Mouse (Mus musculus) embryonic facial prominence, embryonic 11.5 days (tissue): Measurements from ENCODE around the gene Dusp19. TPM values are rescaled to one million over a fixed set of nuclear protein-coding genes. Genes with fewer than 3 reads are reported as not detected.

ENCODE experiments used
- ATAC-seq: fragments of 200-750 bp; cut with Nextera tagmentation; replicated peaks from 2 replicates; pipeline ENCODE4 v1.8.0; 2017; ENCODE audit warnings: low read depth; ENCODE audit not compliant: insufficient number of reproducible peaks, low FRiP score, low TSS enrichment
- DNase-seq: peaks from one replicate; pipeline ENCODE4 v3.0.0-alpha.2; 2015; ENCODE audit warnings: low spot score
- H3K27ac ChIP-seq: fragments of 300-500 bp; sonication (generic); replicated peaks from 2 replicates; pipeline ENCODE4 v1.5.1; 2014; ENCODE audit warnings: mild to moderate bottlenecking, low read depth, low read length, control low read depth
- H3K27me3 ChIP-seq: fragments of 300-500 bp; sonication (generic); 2 replicates; pipeline ENCODE4 v1.6.1; 2014; ENCODE audit warnings: mild to moderate bottlenecking, low read length, moderate library complexity, mixed read lengths; ENCODE audit not compliant: control insufficient read depth, insufficient read depth
- H3K36me3 ChIP-seq: fragments of 300-500 bp; sonication (generic); replicated peaks from 2 replicates; pipeline ENCODE4 v1.6.1; 2014; ENCODE audit warnings: low read depth, mild to moderate bottlenecking, low read length, moderate library complexity, mixed read lengths; ENCODE audit not compliant: control insufficient read depth, insufficient read depth
- H3K4me1 ChIP-seq: fragments of 300-500 bp; sonication (generic); 2 replicates; pipeline ENCODE4 v1.6.1; 2014; ENCODE audit warnings: low read length, mixed read lengths; ENCODE audit not compliant: control insufficient read depth, insufficient read depth
- H3K4me2 ChIP-seq: fragments of 300-500 bp; sonication (generic); 2 replicates; pipeline ENCODE4 v1.6.1; 2014; ENCODE audit warnings: low read depth, mild to moderate bottlenecking, control low read depth, low read length, moderate library complexity
- H3K4me3 ChIP-seq: fragments of 300-500 bp; sonication (generic); 2 replicates; pipeline ENCODE4 v1.5.1; 2014; ENCODE audit warnings: low read depth, low read length, control low read depth
- H3K9ac ChIP-seq: fragments of 300-500 bp; sonication (generic); replicated peaks from 2 replicates; pipeline ENCODE4 v1.6.1; 2014; ENCODE audit warnings: mild to moderate bottlenecking, control low read depth, low read length
- H3K9me3 ChIP-seq: fragments of 300-500 bp; sonication (generic); replicated peaks from 2 replicates; pipeline ENCODE4 v1.6.1; 2016; ENCODE audit warnings: mild to moderate bottlenecking, low read length, inconsistent platforms, mixed read lengths; ENCODE audit not compliant: control insufficient read depth
- WGBS: fragments of 180-500 bp; shearing (Covaris S2); extraction: QIAGEN DNeasy Blood & Tissue Kit; methylation state at CpG from one replicate; pipeline ENCODE4 v1.1.7; 2014; 5-methylcytosine and 5-hydroxymethylcytosine counted together
- microRNA counts: library from miRNA; unstranded; fragments of <30 nt; microRNA quantifications from one replicate; lab custom pipeline; 2016
- microRNA-seq: library from miRNA; unstranded; fragments of <30 nt; microRNA quantifications from one replicate; pipeline ENCODE4, GENCODE M21; 2016; ENCODE audit warnings: borderline number of aligned reads
- polyA plus RNA-seq: library from polyadenylated mRNA; unstranded; fragments of >200 nt; fragmentation: Nextera tagmentation; extraction: Ambion mirVana; gene quantifications from 2 replicates; pipeline ENCODE4 v1.2.1, GENCODE M21; 2014

The Dusp19 gene
- polyA plus RNA-seq, 1 experiment from 2014 or later: 20.5 TPM

DNA sequence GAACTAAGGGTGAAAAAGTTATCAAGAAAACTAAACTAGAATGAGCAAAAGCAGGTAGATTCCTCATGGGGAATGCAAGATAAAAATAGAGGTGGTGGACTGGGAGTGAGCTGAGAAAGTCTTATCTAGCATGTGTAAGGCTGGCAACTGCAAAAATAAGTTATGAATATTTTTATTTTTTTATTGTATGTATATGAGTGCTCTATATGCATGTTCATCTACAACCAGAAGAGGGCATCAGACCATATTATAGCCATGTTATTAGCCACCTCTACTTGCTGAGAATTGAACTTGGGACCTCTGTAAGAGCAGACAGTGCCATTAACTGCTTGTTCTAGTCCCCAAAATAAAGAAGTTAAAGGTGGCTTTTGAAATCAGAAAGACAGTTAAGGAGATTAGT, 44.6 kb downstream of the Dusp19 start:
- Histone ChIP-seq H3K4me2 (no peak overlapping the region), H3K4me3 (no peak overlapping the region), H3K9me3 (no peaks in the 10 kb centered on the region), H3K36me3 (no peaks in the 10 kb centered on the region; the same call in 1 of the 2 replicates), H3K4me1 (no peaks in the 10 kb centered on the region), H3K27me3 (no peaks in the 10 kb centered on the region), H3K27ac (no peak overlapping the region), H3K9ac (no peak overlapping the region)
- DNase-seq (no peak), ATAC-seq (no peak)

- Histone ChIP-seq H3K4me3 (no peak overlapping the region), H3K9me3 (no peaks in the 10 kb centered on the region), H3K9ac (no peak overlapping the region), H3K36me3 (no peaks in the 10 kb centered on the region; the same call in 1 of the 2 replicates), H3K4me2 (no peak overlapping the region), H3K27me3 (no peaks in the 10 kb centered on the region), H3K4me1 (no peaks in the 10 kb centered on the region), H3K27ac (no peak overlapping the region)
- ATAC-seq (no peak), DNase-seq (no peak)
- WGBS: 99% methylated on average over 2 of the region's 2 CpGs
Observed at GRCm38 (mm10) chr2:80662682-80663081, 45.8 kb downstream of the Dusp19 start.

DNA sequence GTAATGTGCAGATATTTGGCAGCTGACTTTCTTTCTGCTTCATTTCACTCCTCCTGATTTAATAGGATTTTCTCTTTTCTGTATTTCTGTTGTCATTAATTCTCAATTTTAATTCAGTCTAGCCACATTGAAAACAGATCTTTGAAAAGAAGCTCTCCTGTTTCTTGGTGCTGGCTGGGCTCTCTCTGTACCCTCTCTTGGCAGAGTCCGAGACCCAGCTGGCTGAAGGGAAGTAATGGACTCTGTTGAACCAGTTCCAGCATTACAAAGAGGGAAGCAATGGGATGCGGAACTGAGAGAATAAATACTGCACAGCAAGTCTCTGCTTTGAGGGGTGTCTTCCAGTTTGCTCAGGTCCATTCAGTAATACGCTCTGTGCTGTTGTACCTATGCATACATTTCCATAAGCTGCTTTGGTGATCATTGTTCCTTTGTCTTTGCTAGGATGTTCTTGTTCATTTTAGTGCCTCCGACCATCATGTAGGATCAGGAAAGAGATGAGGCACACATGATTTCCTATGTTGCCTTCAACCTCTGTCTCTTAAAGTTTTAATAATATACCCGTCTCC, 50.6 kb downstream of the Dusp19 start:
- ATAC-seq (no peak), DNase-seq (no peak)
- Histone ChIP-seq H3K4me3 (no peak overlapping the region), H3K27ac (no peak overlapping the region), H3K36me3 (no peaks in the 10 kb centered on the region), H3K4me1 (no peaks in the 10 kb centered on the region), H3K9ac (no peak overlapping the region), H3K27me3 (no peaks in the 10 kb centered on the region), H3K9me3 (no peaks in the 10 kb centered on the region), H3K4me2 (no peak overlapping the region)
- WGBS: 90% methylated on average over 5 of the region's 5 CpGs

DNA sequence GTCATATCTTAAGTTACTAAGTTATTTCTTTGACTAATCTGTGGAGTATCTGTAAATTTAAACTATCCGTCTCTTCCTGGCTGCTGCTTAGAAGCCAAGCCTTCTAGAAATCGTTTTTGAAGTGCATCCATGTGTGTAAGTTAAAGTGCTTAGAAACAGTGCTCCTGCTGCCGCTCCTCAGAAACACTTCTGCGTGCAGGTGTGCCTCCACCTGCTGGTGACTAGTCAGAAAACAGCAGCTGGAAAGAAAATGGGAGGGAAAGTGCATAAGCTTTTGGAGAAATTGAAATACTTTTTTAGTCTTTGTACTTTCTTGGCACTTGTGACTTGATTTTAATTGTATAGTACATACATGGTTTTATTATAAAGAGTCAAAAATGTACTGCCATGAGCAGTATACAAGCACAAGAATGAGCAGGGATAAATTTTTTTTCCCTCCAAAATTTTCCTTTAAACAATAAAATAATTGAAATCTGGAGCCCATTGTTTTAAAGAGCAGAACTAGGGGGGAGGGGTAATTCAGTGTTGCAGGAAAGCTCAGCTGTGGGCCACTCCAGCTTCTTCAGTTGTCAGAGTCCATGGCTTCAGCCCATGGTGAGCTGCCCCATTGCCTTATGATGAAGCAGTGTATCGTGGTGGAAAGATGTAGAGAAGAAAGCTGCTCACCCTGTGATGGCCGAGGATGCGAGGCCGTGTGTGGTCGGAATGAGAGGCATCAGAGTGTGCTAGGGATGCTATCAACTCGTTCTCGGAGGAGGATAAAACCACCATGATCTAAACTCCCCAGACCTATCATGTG, 53.2 kb downstream of the Dusp19 start:
- Histone ChIP-seq H3K27ac (no peak overlapping the region), H3K9ac (no peak overlapping the region), H3K4me2 (no peak overlapping the region), H3K27me3 (no peaks in the 10 kb centered on the region), H3K4me1 (no peaks in the 10 kb centered on the region), H3K4me3 (no peak overlapping the region), H3K36me3 (no peaks in the 10 kb centered on the region), H3K9me3 (no peaks in the 10 kb centered on the region)
- no peak for ATAC-seq
- 79% methylated on average over 11 of the region's 11 CpGs for WGBS
- peak; percentile 16 for DNase-seq

- Histone ChIP-seq H3K27me3 (no peaks in the 10 kb centered on the region), H3K27ac (no peak overlapping the region), H3K9me3 (no peaks in the 10 kb centered on the region), H3K4me2 (no peak overlapping the region), H3K36me3 (no peaks in the 10 kb centered on the region), H3K4me3 (no peak overlapping the region), H3K9ac (no peak overlapping the region), H3K4me1 (no peaks in the 10 kb centered on the region)
- ATAC-seq (no peak), DNase-seq (no peak)
- 87% methylated on average over 8 of the region's 8 CpGs for WGBS
Observed at GRCm38 (mm10) chr2:80678803-80679202, 62.0 kb downstream of the Dusp19 start.

MicroRNAs encoded within 50 kb of the gene (microRNA counts, 519-probe panel; counts per million panel counts)
- not detected for microRNA mmu-miR-684 (lab: Ali Mortazavi, UCI)

Small RNAs within 50 kb of the gene (microRNA-seq; reads per million reads assigned to microRNA genes)
- gene Mir684-1: not detected

Other genes with a start within 250 kb of the Dusp19 start
- 73.6 and 78.6 TPM in 2 replicates for gene Frzb, start 169.4 kb upstream of the Dusp19 start, polyA plus RNA-seq
- 63.5 and 68.2 TPM in 2 replicates for gene Nckap1, start 35.7 kb upstream of the Dusp19 start, polyA plus RNA-seq
- gene Nup35, start 191 bp downstream of the Dusp19 start, polyA plus RNA-seq: 67.0 and 68.2 TPM in 2 replicates